Mouse (Mus musculus): Measurements from ENCODE around the gene Mmp15. TPM values are rescaled to one million over a fixed set of nuclear protein-coding genes. Genes with fewer than 3 reads are reported as not detected.
"Not testable (repeated sequence)": the region's sequence is repeated elsewhere in the genome, so short reads cannot be mapped to it uniquely, and the experiment has no call there.

Mmp15 gene
- polyA plus RNA-seq, 1 experiment, result not detected

DNA sequence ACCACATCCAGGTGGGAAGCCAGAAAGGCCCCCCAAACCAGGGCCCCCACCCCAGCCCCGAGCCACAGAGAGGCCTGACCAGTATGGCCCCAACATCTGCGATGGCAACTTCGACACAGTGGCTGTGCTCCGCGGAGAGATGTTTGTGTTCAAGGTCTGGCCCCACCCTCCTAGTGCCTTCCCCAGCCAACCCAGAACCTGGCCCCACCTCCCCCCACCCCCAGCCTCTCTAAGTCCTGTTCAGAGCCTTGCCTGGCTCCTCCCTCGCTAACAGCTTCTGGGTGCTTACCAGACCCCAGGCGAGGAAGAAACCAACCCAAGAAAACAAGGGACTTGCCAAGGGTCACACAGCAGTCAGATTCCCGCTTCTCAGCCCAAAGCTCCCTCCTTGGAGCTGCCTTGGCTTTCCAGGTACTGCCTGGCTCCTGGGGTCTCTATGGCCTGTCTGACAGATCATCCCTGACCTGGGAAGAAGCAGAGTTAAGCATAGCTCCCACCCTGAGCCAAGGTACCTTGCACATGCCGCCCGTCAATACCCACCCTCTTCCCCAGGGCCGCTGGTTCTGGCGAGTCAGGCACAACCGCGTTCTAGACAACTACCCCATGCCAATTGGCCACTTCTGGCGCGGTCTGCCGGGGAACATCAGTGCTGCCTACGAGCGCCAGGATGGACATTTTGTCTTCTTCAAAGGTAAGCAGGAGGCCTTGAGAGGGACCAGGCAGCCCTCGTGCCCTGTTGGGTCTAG lies 17.7 kb downstream of the Mmp15 start:
- WGBS, result 70% methylated on average over 20 of the region's 20 CpGs
- no peak for TF ChIP-seq CTCF (IDR thresholded peaks at IDR 0.05; ENCODE audit: insufficient read depth, low read depth, low read length)
- no peak for TF ChIP-seq POLR2A (IDR thresholded peaks at IDR 0.05; ENCODE audit: insufficient read depth, low read depth, low read length)
- Histone ChIP-seq H3K27ac (ENCODE audit: insufficient read depth, low read depth, low read length) (no peak overlapping the region), H3K4me1 (ENCODE audit: control insufficient read depth, insufficient read depth, low read length) (peaks cover 9% of the 10 kb centered on the region), H3K4me3 (ENCODE audit: insufficient read depth, low read depth, low read length) (no peak overlapping the region)

DNA sequence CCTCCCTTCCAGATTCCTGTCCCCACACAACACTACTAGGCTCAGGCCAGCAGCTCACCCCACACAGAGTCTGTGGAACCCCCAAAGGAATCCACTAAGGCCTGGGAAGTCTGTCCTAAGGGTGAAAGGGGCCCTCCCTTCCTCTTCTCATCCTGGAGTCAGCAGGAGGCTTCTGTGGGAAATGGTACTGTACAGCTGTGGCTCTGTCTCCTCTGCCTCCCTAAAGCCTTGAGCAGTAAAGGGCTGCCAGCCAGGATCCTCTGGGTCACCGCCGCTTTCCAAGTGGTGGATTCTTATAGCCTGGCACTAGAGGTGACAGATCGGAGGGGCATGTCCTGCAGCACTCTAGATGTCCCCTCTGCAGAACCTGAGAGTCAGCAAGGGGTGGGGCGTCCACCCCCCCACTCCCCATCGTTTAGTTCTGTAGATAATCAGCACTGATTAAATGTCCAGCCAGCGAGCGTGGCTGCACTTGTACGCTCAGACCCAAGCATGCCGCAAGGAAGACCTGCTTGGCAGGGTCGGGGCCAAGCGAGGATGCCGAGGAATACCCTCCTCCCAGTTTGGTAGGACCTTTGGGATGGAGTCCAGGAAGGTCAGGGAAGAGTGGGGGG lies 21.4 kb downstream of the Mmp15 start:
- no peak overlapping the region for H3K27ac ChIP-seq (ENCODE audit: insufficient read depth, low read depth, low read length)
- TF ChIP-seq CTCF (IDR thresholded peaks at IDR 0.05; ENCODE audit: insufficient read depth, low read depth, low read length), result no peak
- no peak for TF ChIP-seq POLR2A (IDR thresholded peaks at IDR 0.05; ENCODE audit: insufficient read depth, low read depth, low read length)
- WGBS, result 81% methylated on average over 12 of the region's 12 CpGs
- no peak overlapping the region for H3K4me3 ChIP-seq (ENCODE audit: insufficient read depth, low read depth, low read length)
- H3K4me1 ChIP-seq (ENCODE audit: control insufficient read depth, insufficient read depth, low read length), result peaks cover 9% of the 10 kb centered on the region

DNA sequence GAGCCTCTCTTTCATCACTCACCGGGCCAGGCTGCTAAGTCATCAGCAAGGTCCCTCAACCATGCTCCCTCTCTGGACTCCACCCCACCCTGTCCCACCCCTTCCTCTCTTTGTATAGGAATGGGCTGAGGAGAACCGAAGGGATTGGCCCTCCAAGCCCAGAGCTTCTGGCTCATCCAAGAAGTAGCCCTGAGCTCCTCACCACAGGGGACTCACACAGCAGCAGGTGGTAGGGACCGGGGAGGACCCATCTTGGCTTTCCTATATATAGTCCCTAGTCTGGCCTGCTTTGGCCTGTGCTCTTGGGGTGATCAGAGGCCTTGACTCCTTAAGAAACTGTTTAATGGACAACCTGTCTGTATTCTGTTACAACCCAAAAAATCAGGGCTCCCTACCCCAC lies 22.4 kb downstream of the Mmp15 start:
- TF ChIP-seq POLR2A (IDR thresholded peaks at IDR 0.05; ENCODE audit: insufficient read depth, low read depth, low read length) (no peak), CTCF (IDR thresholded peaks at IDR 0.05; ENCODE audit: insufficient read depth, low read depth, low read length) (no peak)
- WGBS, result 74% methylated on average over 3 of the region's 3 CpGs
- Histone ChIP-seq H3K4me1 (ENCODE audit: control insufficient read depth, insufficient read depth, low read length) (peaks cover 9% of the 10 kb centered on the region), H3K27ac (ENCODE audit: insufficient read depth, low read depth, low read length) (no peak overlapping the region), H3K4me3 (ENCODE audit: insufficient read depth, low read depth, low read length) (no peak overlapping the region)

DNA sequence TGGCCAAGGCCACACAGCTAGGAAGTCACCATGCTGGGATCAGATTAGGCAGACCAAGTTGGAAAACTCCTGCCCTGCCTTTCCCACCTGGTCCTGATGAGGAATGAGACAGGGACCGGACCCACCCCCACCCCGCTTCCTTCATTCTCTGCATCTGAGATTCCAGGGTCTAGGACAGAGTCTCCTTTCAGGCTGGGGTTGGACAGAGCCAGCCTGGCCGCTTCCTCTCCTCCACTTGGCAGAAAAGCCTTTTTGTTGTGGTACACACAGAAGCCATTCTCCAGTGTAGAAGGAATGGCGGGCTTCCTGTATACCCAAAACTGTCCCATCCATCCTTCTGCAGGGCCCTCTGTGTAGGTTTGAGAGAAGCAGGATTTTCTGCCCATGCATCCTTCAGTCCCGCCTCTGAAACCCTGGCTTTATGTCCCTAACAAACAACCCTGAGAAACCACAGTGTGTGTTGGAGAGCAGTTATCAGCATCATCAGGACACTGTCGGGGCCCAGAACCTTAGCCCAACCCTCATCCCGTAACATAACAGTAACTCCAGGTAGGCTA lies 23.4 kb downstream of the Mmp15 start:
- peaks cover 7% of the 10 kb centered on the region for H3K4me1 ChIP-seq (ENCODE audit: control insufficient read depth, insufficient read depth, low read length)

DNA sequence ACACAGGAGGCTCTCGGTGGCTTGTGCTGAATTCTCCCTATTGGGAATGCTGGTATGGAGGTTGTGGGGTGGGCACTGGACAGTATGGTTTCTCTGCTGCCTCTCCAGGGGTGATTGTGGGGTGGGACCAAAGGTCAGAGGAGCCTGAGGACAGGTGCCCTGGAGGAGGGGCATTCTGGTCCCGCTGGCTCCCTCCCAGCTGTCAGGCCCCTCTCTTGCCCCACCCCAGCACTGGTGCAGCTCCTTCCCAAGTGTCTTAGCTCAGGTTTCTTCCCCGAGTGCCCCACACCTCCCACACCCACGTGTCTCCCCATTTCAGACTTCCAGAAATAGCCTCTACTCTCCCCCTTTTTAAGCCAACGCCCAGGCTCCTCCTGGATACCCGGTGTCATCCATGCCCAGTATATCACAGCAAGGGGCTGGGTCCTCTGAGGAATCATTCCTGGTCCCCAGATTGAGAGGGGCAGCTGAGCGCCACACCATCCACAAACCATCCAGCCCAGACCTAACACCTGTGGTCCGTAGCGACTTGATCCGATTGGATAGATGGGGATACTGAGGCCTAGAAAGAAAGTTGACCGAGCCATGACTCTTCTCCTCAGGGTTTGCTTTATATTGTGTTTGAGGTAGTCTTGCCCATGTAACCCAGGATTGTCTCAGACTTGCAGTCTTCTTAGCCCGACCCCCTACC lies 24.4 kb downstream of the Mmp15 start:
- whole genome bisulfite sequencing, result 84% methylated on average over 12 of the region's 12 CpGs
- TF ChIP-seq POLR2A (IDR thresholded peaks at IDR 0.05; ENCODE audit: insufficient read depth, low read depth, low read length) (no peak), CTCF (IDR thresholded peaks at IDR 0.05; ENCODE audit: insufficient read depth, low read depth, low read length) (no peak)
- Histone ChIP-seq H3K4me1 (ENCODE audit: control insufficient read depth, insufficient read depth, low read length) (peaks cover 7% of the 10 kb centered on the region; the same call in 1 of the 2 replicates), H3K4me3 (ENCODE audit: insufficient read depth, low read depth, low read length) (no peak overlapping the region), H3K27ac (ENCODE audit: insufficient read depth, low read depth, low read length) (no peak overlapping the region)

More for the DNA sequence above, 23.4 kb downstream of the Mmp15 start:
- Histone ChIP-seq H3K27ac (ENCODE audit: insufficient read depth, low read depth, low read length) (no peak overlapping the region; the same call in 1 of the 2 replicates), H3K4me3 (ENCODE audit: insufficient read depth, low read depth, low read length) (no peak overlapping the region)
- WGBS, result 84% methylated on average over 7 of the region's 7 CpGs
- no peak for TF ChIP-seq CTCF (IDR thresholded peaks at IDR 0.05; ENCODE audit: insufficient read depth, low read depth, low read length)
- no peak for TF ChIP-seq POLR2A (IDR thresholded peaks at IDR 0.05; ENCODE audit: insufficient read depth, low read depth, low read length)

DNA sequence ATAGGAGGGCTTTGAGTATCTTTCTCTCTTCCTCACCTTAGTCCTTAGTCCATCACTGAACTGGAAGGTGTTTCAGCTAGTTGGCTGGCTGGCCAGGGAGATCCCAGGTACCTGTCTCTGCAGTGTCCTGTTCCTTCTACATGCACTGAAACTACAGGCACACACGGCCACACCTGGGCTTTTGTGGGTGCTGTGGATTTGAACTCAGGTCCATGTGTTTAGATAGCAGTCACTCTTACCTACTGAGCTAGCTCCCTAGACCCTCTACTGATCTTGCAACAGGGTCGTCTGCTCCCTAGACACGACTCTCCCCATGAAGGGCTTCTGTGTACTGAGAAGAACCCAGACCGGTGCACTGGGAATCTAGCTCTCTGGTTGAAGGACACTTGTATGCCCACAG lies 25.0 kb downstream of the Mmp15 start:
- Histone ChIP-seq H3K27ac (ENCODE audit: insufficient read depth, low read depth, low read length) (no peak overlapping the region), H3K4me3 (ENCODE audit: insufficient read depth, low read depth, low read length) (no peak overlapping the region), H3K4me1 (ENCODE audit: control insufficient read depth, insufficient read depth, low read length) (peaks cover 7% of the 10 kb centered on the region; the same call in 1 of the 2 replicates)
- 88% methylated on average over 4 of the region's 4 CpGs for WGBS
- TF ChIP-seq CTCF (IDR thresholded peaks at IDR 0.05; ENCODE audit: insufficient read depth, low read depth, low read length) (no peak), POLR2A (IDR thresholded peaks at IDR 0.05; ENCODE audit: insufficient read depth, low read depth, low read length) (no peak)

DNA sequence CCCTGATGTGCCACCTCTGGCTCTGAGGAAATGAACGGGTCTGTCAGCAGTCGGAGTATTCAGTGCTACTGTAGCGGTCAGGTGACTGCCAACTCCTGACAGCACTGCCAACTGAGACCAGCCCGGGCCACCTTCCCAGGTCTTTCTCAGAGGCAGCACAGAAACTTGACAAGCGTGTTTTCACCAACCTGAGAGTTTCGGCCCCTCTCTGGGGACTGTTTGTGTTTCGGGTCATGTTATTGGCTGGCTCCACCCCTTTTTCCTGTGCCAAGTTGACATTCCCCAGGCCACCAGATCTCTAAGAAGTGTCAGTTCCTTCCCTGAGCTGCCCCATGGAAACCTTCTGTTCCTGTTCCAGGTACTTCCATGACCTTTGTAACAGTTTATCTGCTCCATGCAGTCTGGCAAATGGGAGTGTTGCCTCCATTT lies 25.8 kb downstream of the Mmp15 start:
- no peak overlapping the region for H3K4me3 ChIP-seq (ENCODE audit: insufficient read depth, low read depth, low read length)
- TF ChIP-seq POLR2A (IDR thresholded peaks at IDR 0.05; ENCODE audit: insufficient read depth, low read depth, low read length) (no peak), CTCF (IDR thresholded peaks at IDR 0.05; ENCODE audit: insufficient read depth, low read depth, low read length) (no peak)
- no peak overlapping the region for H3K27ac ChIP-seq (ENCODE audit: insufficient read depth, low read depth, low read length)
- WGBS, result 41% methylated on average over 7 of the region's 7 CpGs
- H3K4me1 ChIP-seq (ENCODE audit: control insufficient read depth, insufficient read depth, low read length), result peaks cover 7% of the 10 kb centered on the region; the same call in 1 of the 2 replicates

DNA sequence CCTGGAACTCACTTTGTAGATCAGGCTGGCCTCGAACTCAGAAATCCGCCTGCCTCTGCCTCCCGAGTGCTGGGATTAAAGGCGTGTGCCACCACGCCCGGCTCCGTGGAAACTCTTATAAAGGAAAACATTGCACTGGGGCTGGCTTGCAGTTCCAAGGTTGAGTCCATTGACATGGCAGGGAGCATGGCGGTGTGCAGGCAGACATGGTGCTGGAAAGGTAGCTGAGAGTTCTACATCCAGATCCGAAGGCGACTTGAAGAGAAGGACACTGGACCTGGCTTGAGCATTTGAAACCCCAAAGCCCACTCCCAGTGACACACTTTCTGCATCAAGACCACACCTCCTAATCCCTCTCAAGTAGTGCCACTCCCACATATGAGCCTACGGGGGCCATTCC lies 26.9 kb downstream of the Mmp15 start:
- not testable (repeated sequence) for H3K27ac ChIP-seq (ENCODE audit: insufficient read depth, low read depth, low read length); H3K4me1 ChIP-seq (ENCODE audit: control insufficient read depth, insufficient read depth, low read length); H3K4me3 ChIP-seq (ENCODE audit: insufficient read depth, low read depth, low read length)
- WGBS, result 97% methylated on average over 11 of the region's 11 CpGs

DNA sequence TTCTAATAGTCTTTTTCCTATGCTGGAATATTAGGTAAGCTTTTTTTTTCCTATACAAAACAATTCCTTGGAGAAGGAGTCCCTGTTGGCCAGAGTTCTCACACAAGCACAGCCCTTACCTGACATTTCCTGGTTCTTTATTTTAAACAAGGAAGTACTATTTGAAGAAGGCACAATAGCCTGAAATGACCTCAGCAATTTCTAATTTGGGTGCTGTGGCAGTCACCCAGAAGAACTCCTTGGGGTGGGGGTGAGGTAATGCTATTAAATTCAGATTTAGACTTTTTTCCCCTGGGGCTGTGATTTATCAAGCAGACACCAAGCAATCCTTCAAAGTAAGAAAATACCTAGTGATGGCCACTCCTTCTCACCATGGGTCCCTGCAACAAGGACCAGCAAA lies 28.9 kb downstream of the Mmp15 start:
- H3K4me3 ChIP-seq (ENCODE audit: insufficient read depth, low read depth, low read length), result no peak overlapping the region
- no peaks in the 10 kb centered on the region for H3K4me1 ChIP-seq (ENCODE audit: control insufficient read depth, insufficient read depth, low read length)
- no peak overlapping the region for H3K27ac ChIP-seq (ENCODE audit: insufficient read depth, low read depth, low read length)
- TF ChIP-seq CTCF (IDR thresholded peaks at IDR 0.05; ENCODE audit: insufficient read depth, low read depth, low read length) (no peak), POLR2A (IDR thresholded peaks at IDR 0.05; ENCODE audit: insufficient read depth, low read depth, low read length) (no peak)

Measured in olfactory bulb, adult 2 months (tissue).